Mouse (Mus musculus) liver, adult (tissue): Measurements from ENCODE around the gene Nono.

Source experiments
- GATA4 ChIP-seq: IDR thresholded peaks from 2 replicates; pipeline ENCODE4 v1.6.1; 2014; ENCODE audit warnings: mild to moderate bottlenecking, low read length; ENCODE audit not compliant: insufficient replicate concordance

The Nono gene

DNA sequence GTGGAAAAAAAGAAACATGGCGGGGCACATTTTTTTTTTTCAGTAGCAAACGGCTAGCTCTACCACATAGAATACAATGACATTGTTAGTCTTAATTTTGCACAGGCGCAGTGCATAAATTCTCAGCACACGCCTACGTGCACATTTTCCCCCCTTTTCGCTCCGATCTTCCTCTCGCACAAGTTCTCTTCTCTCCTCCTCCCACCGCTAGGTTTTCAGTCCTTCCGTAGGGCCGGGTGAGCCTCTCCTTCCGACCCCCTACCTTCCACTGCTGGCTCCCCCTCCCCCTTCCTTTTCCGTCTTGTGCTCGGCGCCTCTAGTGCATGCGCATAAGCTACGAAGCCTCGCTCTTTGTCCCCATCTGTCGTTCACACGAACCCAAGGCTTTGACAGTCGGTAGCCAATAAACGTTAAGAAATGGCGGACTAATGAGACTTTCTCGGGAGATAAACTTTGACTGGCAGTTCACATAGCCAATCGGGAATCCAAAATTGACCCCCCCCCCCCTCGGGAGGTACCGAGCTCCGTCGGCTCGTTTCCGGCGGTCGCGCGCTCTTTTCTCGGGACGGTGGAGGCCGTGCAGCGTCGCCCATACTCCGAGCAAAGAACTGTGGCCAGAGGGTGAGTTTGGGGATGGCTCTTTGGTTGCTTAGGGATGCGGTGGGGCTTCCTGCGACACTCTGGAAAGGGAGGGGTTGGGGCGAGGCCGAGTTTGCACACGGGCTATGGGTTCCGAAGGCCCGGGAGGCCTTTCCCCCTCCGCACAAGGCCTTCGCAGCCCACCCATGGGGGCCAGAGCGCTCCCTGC, at the start of gene Nono:
Gene Nono, plus strand, starts transcription at position 177 of the 808 bp plus-strand sequence.
- peak; percentile 40; the same call in 1 of the 2 replicates for TF ChIP-seq GATA4

DNA sequence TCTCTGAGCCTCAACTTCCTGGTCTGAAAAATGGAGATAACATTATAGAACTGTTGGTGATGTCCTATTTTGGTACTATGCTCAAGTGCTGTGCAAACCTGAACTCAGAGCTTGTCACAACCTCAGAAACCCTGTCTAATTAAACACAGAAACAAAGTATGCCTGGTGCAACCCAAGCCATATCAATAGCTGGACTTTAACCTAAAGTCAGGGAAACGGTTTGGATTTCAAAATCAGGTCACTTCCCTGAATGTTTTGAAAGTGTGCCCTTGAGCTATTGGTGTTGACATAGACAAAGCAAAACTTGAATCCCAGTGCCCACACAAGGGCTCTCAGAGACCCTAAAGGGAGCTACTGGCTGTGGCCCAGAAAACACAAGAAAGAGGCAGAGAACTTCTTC, 49.4 kb upstream of the Nono start:
- no peak for TF ChIP-seq GATA4

DNA sequence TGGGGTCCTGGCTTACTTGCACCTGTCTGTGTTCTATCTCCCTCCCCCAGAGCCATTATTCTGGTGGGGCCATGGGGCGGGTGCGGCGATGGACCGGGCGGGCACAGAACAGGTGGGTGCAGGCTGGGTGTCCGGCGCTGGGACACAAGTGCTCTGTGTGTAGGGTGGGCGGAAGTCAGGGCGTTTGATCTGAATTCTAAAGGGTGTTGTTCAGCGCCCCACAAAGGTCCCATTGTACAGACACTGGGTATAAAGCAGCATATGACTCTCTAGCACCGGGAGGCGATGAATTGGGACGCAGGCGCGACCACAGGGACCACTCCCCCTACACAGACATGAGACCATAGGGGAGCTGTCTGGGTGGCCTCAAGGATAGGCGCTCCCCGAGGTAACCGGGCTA, 45.7 kb upstream of the Nono start:
- no peak for TF ChIP-seq GATA4

DNA sequence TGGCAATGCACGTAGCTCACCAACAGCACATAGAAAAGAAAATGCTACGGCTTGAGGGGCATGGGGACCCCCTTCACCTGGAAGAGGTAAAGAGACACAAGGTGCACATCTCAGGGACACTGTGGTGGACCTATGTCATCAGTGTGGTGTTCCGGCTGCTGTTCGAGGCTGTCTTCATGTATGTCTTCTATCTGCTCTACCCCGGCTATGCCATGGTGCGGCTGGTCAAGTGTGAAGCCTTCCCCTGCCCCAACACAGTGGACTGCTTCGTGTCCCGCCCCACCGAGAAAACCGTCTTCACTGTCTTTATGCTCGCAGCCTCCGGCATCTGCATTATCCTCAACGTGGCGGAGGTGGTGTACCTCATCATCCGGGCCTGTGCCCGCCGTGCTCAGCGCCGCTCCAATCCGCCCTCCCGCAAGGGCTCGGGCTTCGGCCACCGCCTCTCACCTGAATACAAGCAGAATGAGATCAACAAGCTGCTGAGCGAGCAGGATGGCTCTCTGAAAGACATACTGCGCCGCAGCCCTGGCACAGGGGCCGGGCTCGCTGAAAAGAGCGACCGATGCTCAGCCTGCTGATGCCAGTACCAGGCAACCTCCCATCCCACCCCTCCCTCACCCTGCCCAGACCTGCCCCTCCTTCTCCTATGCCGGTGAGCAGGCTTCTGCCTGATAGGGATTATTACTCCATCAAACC, 44.5 kb upstream of the Nono start:
- no peak for TF ChIP-seq GATA4

GRCm38 (mm10) chrX:101386222-101386621, 42.9 kb upstream of the Nono start:
- no peak for TF ChIP-seq GATA4

DNA sequence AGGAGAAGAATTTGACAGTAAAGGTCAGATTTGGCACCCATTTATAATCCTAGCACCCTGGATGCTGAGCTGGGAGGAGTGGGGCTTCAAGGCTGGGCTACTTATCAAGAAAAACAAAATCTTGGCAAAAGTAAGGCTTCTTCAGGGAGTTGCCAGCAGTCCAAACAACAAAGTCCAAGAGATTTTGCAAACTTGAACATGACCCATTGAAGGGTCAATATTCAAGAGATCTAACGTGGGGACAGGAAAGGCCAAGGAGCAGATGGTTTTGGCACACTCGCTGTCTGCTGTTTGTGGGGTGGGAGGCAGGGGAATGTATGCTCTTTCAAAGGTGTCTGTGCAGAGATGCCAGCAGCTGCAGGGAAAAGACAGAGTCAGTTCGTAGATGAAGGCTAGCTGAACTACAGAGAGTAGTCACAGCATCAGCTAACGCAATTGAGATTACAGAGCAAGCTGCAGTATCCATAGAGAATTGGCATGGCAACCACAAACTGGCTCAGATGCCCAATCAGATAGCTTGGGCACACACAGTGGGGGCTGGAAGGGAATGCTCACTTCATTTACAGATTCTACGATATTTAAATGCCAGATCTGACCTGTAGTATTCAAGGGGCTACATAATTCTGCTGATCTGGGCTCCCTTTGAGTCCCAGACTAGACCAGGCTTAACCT, 40.1 kb upstream of the Nono start:
- TF ChIP-seq GATA4, result no peak

DNA sequence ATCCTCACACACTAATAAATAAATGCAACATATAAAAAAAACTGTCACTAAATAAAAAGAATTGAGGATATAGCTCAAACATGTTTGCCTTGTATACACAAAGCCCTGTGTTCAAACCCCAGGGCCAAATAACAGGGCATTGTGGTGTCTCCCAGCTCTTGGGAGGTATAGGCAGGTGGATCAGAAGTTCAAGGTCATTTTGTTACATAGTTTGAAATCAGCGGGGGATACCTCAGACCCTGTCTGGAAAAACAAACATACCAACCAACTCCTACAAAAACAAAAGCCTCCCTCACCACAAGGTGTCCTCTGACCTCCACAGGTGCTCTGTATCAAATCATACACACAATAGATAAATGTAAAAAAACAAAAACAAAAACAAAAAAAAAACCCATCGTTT, 34.8 kb upstream of the Nono start:
- TF ChIP-seq GATA4, result no peak

- no peak for TF ChIP-seq GATA4
Observed at GRCm38 (mm10) chrX:101396459-101396858, 32.7 kb upstream of the Nono start.

DNA sequence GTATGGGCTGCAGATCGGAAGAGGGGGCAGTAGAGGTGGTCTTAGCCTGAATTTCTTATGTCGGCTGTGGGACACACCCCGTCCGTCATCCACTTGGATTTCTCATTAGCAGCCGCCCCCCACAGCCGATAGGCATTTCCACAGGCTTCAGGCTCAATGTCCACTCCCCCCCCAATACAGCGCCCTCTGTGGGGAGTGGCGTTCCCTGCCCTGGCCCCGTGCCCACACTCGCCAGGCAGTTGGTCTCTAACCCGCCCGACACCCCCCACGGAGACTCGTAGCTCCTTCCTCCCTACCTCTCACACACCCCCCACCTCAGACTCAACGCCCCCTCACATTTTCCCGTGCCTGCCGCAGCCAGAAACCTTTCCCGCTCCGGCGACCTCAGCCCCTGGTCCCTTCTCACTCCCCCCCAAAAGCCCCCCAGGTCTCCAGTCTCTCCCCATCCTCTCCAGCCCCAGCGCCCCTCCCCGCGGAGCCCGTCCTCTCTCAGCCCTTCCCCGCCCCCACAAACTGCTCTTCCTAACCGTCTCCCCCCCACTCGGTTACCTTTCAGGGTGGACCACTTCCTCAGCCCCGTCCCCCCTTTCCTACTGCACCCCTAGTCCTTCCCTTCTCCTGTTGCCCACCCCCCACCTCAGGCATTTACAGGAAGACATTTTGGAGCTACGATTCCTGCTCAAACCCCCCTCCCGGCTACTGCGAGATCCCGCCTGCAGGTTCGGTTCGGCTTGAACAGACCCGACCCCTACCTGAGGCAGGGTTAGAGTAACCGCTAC, 10.0 kb upstream of the Nono start:
- TF ChIP-seq GATA4, result no peak

- no peak; the same call in 1 of the 2 replicates for TF ChIP-seq GATA4
Observed at GRCm38 (mm10) chrX:101419725-101420699, 9.1 kb upstream of the Nono start.

DNA sequence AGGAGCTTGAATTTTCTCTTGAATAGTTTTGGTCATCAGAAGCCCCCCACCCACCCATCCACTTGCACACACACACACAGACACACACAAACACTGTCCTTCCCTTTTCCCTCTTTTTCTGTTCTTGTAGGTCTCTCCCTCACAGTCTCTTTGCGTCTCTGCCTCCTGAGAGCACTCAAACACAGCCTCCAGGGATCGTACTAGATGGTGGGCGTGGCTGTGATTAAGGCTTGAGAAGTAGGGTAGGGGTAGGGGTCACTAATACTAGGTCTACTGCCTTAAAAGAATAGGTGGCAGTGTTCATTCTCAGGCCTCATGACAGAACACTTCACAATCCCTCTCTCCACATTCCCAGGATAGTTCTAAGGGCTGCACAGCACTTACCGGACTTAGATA, 8.4 kb upstream of the Nono start, which contains the start of gene Zmym3:
Gene Zmym3, minus strand, starts transcription at position 150 of the 396 bp plus-strand sequence.
- TF ChIP-seq GATA4, result no peak

DNA sequence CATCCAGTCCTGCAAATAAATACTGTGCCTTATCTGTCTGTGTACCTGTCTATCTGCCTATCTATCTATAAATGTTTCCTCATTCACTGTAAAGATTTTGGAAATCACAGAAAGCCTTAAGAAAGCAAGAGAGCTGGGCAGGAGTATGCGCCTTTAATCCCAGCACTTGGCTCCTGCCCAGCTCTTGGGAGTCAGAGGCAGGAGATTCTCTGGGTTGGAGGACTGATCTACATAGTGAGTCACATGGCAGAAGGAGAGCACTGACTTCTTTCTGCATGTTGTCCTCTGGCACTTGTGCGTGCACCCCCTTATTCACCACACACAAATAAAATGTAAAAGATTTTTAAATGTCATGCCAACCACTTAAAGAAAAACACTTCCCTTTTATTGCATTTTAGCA, 5.7 kb upstream of the Nono start:
- TF ChIP-seq GATA4, result no peak

GRCm38 (mm10) chrX:101427774-101428173, 1.3 kb upstream of the Nono start:
- no peak for TF ChIP-seq GATA4

- no peak for TF ChIP-seq GATA4
Observed at GRCm38 (mm10) chrX:101428785-101429141, 355 bp upstream of the Nono start.
